Mouse (Mus musculus) olfactory bulb, adult 2 months (tissue): ENCODE results near the gene Hnrnpa3.

ENCODE experiments used
- CTCF ChIP-seq: fragments of 200-500 bp; IDR thresholded peaks from 2 replicates; pipeline ENCODE4 v1.5.1; 2012; ENCODE audit warnings: low read depth, mild to moderate bottlenecking, low read length, moderate library complexity; ENCODE audit not compliant: insufficient read depth
- POLR2A ChIP-seq: fragments of 200-500 bp; IDR thresholded peaks from 2 replicates; pipeline ENCODE4 v1.6.1; 2012; ENCODE audit warnings: mild to moderate bottlenecking, low read depth, low read length, moderate library complexity; ENCODE audit not compliant: insufficient read depth

- TF ChIP-seq POLR2A (no peak), CTCF (no peak)
Observed at GRCm38 (mm10) chr2:75632043-75632442, 27.0 kb upstream of the Hnrnpa3 start.
